Mouse (Mus musculus) liver, adult 2 months (tissue): ENCODE measurements around the gene Gm10337. TPM values are rescaled to one million over a fixed set of nuclear protein-coding genes. Genes with fewer than 3 reads are reported as not detected.

Experiments used
- DNase-seq: peaks from one replicate; pipeline ENCODE4 v3.0.0-alpha.2; 2011; ENCODE audit warnings: low read depth, low spot score; ENCODE audit errors: extremely low read depth
- H3K27ac ChIP-seq: fragments of 200-500 bp; replicated peaks from 2 replicates; pipeline ENCODE4 v1.5.1; 2012; ENCODE audit warnings: low read depth, mild to moderate bottlenecking, control low read depth, inconsistent platforms, low read length; ENCODE audit not compliant: insufficient read depth
- H3K27me3 ChIP-seq: fragments of 200-500 bp; 2 replicates; pipeline ENCODE4 v1.6.1; 2012; ENCODE audit warnings: mild to moderate bottlenecking, moderate library complexity, low read length, inconsistent platforms; ENCODE audit not compliant: control insufficient read depth, insufficient read depth
- H3K36me3 ChIP-seq: fragments of 200-500 bp; 2 replicates; pipeline ENCODE4 v1.6.1; 2012; ENCODE audit warnings: low read length, inconsistent platforms; ENCODE audit not compliant: control insufficient read depth, insufficient read depth
- H3K4me1 ChIP-seq: fragments of 200-500 bp; 2 replicates; pipeline ENCODE4 v1.6.1; 2011; ENCODE audit warnings: low read length; ENCODE audit not compliant: control insufficient read depth, insufficient read depth
- H3K4me3 ChIP-seq: fragments of 200-500 bp; 2 replicates; pipeline ENCODE4 v1.5.1; 2011; ENCODE audit warnings: low read depth, mild to moderate bottlenecking, control low read depth, low read length, moderate library complexity; ENCODE audit not compliant: insufficient read depth
- H3K79me2 ChIP-seq: fragments of 200-500 bp; 2 replicates; pipeline ENCODE4 v1.6.1; 2012; ENCODE audit warnings: inconsistent platforms, mild to moderate bottlenecking, low read length, moderate library complexity; ENCODE audit not compliant: control insufficient read depth, insufficient read depth
- H3K9ac ChIP-seq: fragments of 200-500 bp; 2 replicates; pipeline ENCODE4 v1.6.1; 2012; ENCODE audit warnings: low read depth, mild to moderate bottlenecking, control low read depth, inconsistent platforms, low read length
- CTCF ChIP-seq: fragments of 200-500 bp; IDR thresholded peaks from 2 replicates; pipeline ENCODE4 v1.5.1; 2011; ENCODE audit warnings: low read depth, low read length, control low read depth
- POLR2A ChIP-seq: fragments of 200-500 bp; IDR thresholded peaks from 2 replicates; pipeline ENCODE4 v1.6.1; 2011; ENCODE audit warnings: low read length, control low read depth; ENCODE audit not compliant: insufficient read depth; ENCODE audit errors: extremely low read depth
- WGBS: fragments of 180-500 bp; shearing (Covaris S2); methylation state at CpG from one replicate; pipeline ENCODE4 v1.1.7; 2018; 5-methylcytosine and 5-hydroxymethylcytosine counted together
- polyA plus RNA-seq: library from polyadenylated mRNA; depleted of rRNA; stranded (reverse); fragments of >200 nt; gene quantifications from 2 replicates; pipeline ENCODE4 v1.2.3, GENCODE M21; 2012
- total RNA-seq: library from RNA; depleted of rRNA; stranded (reverse); fragments of >200 nt; gene quantifications from 2 replicates; pipeline ENCODE4 v1.2.3, GENCODE M21; 2014

Gene Gm10337
- total and polyA plus RNA-seq, 2 experiments, result not detected

DNA sequence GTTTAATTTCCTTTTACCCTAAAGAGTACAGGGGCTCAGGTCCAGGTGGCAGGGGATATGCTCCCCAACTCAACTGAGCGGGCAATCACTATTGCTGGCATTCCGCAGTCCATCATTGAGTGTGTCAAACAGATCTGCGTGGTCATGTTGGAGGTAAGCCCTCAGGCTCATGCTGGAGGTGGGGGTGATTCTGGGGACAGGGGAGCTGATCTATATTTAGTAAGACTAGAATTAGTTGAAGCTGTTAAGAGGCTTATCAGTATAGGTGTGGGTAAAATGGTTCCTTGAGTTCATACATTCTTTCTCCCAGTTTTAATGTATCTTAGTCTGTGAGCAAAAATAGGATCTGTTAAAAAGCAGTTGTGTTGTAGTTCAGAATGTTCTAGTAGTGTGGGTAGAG is 20.4 kb upstream of the Gm10337 start:
- DNase-seq, result no peak
- H3K4me3 ChIP-seq, result no peak overlapping the region
- no peaks in the 10 kb centered on the region; the same call in 1 of the 2 replicates for H3K79me2 ChIP-seq
- H3K4me1 ChIP-seq, result no peaks in the 10 kb centered on the region
- no peaks in the 10 kb centered on the region for H3K27me3 ChIP-seq
- 92% methylated on average over 3 of the region's 3 CpGs for WGBS
- TF ChIP-seq POLR2A (no peak), CTCF (no peak)
- no peak overlapping the region for H3K27ac ChIP-seq
- H3K9ac ChIP-seq, result no peak overlapping the region
- H3K36me3 ChIP-seq, result peaks cover 72% of the 10 kb centered on the region

GRCm38 (mm10) chr15:102485853-102486252 is 17.7 kb upstream of the Gm10337 start:
- 94% methylated on average over 12 of the region's 12 CpGs for WGBS

GRCm38 (mm10) chr15:102487664-102488063 is 15.9 kb upstream of the Gm10337 start:
- Histone ChIP-seq H3K27me3 (no peaks in the 10 kb centered on the region), H3K36me3 (peaks cover 71% of the 10 kb centered on the region), H3K27ac (no peak overlapping the region), H3K4me3 (no peak overlapping the region), H3K79me2 (no peaks in the 10 kb centered on the region; the same call in 1 of the 2 replicates), H3K9ac (no peak overlapping the region), H3K4me1 (no peaks in the 10 kb centered on the region)
- DNase-seq, result no peak
- WGBS, result 59% methylated on average over 1 of the region's 1 CpGs
- TF ChIP-seq CTCF, result no peak
- no peak for TF ChIP-seq POLR2A

More at GRCm38 (mm10) chr15:102485853-102486252, 17.7 kb upstream of the Gm10337 start:
- Histone ChIP-seq H3K4me3 (no peak overlapping the region), H3K79me2 (no peaks in the 10 kb centered on the region; the same call in 1 of the 2 replicates), H3K27me3 (no peaks in the 10 kb centered on the region), H3K4me1 (no peaks in the 10 kb centered on the region), H3K36me3 (peaks cover 74% of the 10 kb centered on the region), H3K9ac (no peak overlapping the region), H3K27ac (no peak overlapping the region)
- TF ChIP-seq POLR2A (no peak), CTCF (no peak)
- DNase-seq, result no peak

GRCm38 (mm10) chr15:102498322-102498721 is 5.2 kb upstream of the Gm10337 start:
- no peak for DNase-seq
- Histone ChIP-seq H3K27me3 (no peaks in the 10 kb centered on the region), H3K79me2 (peaks cover 4% of the 10 kb centered on the region; the same call in 1 of the 2 replicates), H3K4me1 (no peaks in the 10 kb centered on the region), H3K36me3 (peaks cover 65% of the 10 kb centered on the region), H3K27ac (no peak overlapping the region), H3K4me3 (no peak overlapping the region), H3K9ac (no peak overlapping the region)
- TF ChIP-seq POLR2A (no peak), CTCF (no peak)
- 92% methylated on average over 3 of the region's 3 CpGs for WGBS

DNA sequence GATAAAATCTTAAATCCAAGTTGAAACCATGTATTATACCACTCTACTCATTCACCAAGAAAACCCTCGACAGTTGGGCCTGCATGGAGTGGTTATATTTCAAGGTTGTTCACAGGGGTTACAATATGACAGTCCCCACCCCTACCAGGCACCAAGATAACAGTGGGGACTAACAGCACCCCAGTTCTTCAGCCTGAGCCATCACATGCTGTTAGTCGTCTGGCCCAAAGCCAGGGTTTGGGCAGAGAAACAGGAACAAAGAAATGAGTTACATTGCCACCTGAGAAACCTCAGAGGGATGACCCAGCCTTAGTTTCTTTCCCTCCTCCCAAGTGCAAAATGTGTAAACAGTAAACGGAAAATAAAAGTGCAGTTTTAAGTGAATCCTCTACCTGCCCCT is 4.2 kb upstream of the Gm10337 start:
- no peaks in the 10 kb centered on the region for H3K27me3 ChIP-seq
- no peak overlapping the region for H3K9ac ChIP-seq
- H3K79me2 ChIP-seq, result no peaks in the 10 kb centered on the region; the same call in 1 of the 2 replicates
- peaks cover 56% of the 10 kb centered on the region for H3K36me3 ChIP-seq
- TF ChIP-seq POLR2A (no peak), CTCF (no peak)
- no peak overlapping the region for H3K4me3 ChIP-seq
- H3K27ac ChIP-seq, result no peak overlapping the region
- WGBS, result 80% methylated on average over 3 of the region's 3 CpGs
- DNase-seq, result no peak
- no peaks in the 10 kb centered on the region for H3K4me1 ChIP-seq

DNA sequence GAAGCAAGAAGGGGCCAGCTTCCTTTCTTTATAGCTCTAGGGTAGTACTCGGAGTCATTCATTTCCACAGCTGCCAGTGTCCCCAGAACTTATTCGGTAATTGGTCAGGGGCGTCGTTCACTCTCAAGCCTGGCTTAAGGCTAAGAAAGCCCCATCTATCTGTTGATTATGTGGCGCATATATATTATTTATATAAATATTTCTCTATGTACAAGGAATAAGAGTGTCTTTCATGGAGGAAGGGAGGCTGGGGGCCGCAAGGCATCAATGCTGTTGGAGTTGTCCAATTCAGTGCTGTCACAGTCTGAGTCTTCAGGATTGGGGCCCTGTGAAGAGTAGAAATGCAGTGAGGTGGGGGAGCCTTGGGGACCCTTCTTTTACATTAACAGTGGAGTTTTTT is 3.7 kb upstream of the Gm10337 start:
- H3K4me1 ChIP-seq, result no peaks in the 10 kb centered on the region
- no peak overlapping the region for H3K27ac ChIP-seq
- peaks cover 53% of the 10 kb centered on the region for H3K36me3 ChIP-seq
- no peak overlapping the region for H3K9ac ChIP-seq
- no peak overlapping the region for H3K4me3 ChIP-seq
- DNase-seq, result no peak
- no peaks in the 10 kb centered on the region; the same call in 1 of the 2 replicates for H3K79me2 ChIP-seq
- H3K27me3 ChIP-seq, result no peaks in the 10 kb centered on the region
- no peak for TF ChIP-seq POLR2A
- no peak for TF ChIP-seq CTCF
- WGBS, result 93% methylated on average over 6 of the region's 6 CpGs
